Mouse (Mus musculus) ES-Bruce4 (cell line): ENCODE measurements around the gene Cerk. TPM values are rescaled to one million over a fixed set of nuclear protein-coding genes. Genes with fewer than 3 reads are reported as not detected.
"Not testable (repeated sequence)": the region's sequence is repeated elsewhere in the genome, so short reads cannot be mapped to it uniquely, and the experiment has no call there.

ENCODE experiments used
- H3K27ac ChIP-seq: 2 replicates; pipeline ENCODE4 v1.5.1; 2012; ENCODE audit warnings: low read length, inconsistent platforms; ENCODE audit not compliant: insufficient read depth
- H3K27me3 ChIP-seq: 2 replicates; pipeline ENCODE4 v1.6.1; 2012; ENCODE audit warnings: mild to moderate bottlenecking, low read length, inconsistent platforms; ENCODE audit not compliant: control insufficient read depth, poor library complexity, insufficient read depth, severe bottlenecking
- H3K36me3 ChIP-seq: 2 replicates; pipeline ENCODE4 v1.6.1; 2012; ENCODE audit warnings: inconsistent platforms, mild to moderate bottlenecking, low read length, moderate library complexity; ENCODE audit not compliant: control insufficient read depth, poor library complexity, insufficient read depth, severe bottlenecking
- H3K4me1 ChIP-seq: one replicate; pipeline ENCODE4 v1.8.1; 2011; ENCODE audit warnings: low read length; ENCODE audit not compliant: control insufficient read depth, insufficient read depth
- H3K4me3 ChIP-seq: 2 replicates; pipeline ENCODE4 v1.5.1; 2011; ENCODE audit warnings: low read depth, mild to moderate bottlenecking, low read length
- H3K9ac ChIP-seq: 2 replicates; pipeline ENCODE4 v1.6.1; 2012; ENCODE audit warnings: low read depth, mild to moderate bottlenecking, inconsistent platforms; ENCODE audit not compliant: poor library complexity, severe bottlenecking
- H3K9me3 ChIP-seq: replicated peaks from 2 replicates; pipeline ENCODE4 v1.6.1; 2012; ENCODE audit warnings: mild to moderate bottlenecking, low read length, inconsistent platforms; ENCODE audit not compliant: control insufficient read depth, poor library complexity, insufficient read depth, severe bottlenecking
- CTCF ChIP-seq: IDR thresholded peaks from one replicate; pipeline ENCODE4 v1.8.1; 2011; ENCODE audit warnings: low read depth, low read length
- EP300 ChIP-seq: IDR thresholded peaks from 2 replicates; pipeline ENCODE4 v1.6.1; 2011; ENCODE audit warnings: low read depth, low read length; ENCODE audit not compliant: insufficient read depth
- POLR2A ChIP-seq: IDR thresholded peaks from one replicate; pipeline ENCODE4 v1.8.1; 2011; ENCODE audit warnings: low read length; ENCODE audit not compliant: insufficient read depth
- polyA plus RNA-seq: library from polyadenylated mRNA; stranded (reverse); fragments of >200 nt; gene quantifications from 2 replicates; pipeline ENCODE4 v1.2.4, GENCODE M21; 2011; ENCODE audit warnings: low read depth; ENCODE audit not compliant: missing spikeins, insufficient read depth, insufficient read length

The Cerk gene
- polyA plus RNA-seq, 1 experiment, result 5.5 TPM

DNA sequence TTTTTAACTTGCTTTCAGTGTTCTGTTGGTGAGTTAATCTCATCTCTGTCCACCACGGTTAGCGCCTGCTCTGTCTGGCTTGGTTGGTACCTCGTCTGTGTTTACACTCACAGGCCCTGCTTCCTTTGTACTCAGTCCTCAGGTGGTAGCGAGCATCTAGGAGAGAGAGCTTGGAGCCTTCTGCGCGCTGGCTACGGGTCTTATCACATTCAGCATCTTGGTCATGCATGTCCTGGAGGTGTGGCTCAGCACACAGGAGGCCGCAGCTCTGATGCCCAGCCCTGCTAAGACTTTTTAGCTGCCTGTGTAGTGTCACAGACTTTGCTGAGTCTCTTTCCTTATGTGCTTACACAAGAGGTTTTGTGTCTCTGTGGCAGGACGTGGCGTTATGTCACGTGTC, 43.7 kb upstream of the Cerk start:
- no peak overlapping the region for H3K9ac ChIP-seq
- H3K27ac ChIP-seq, result no peak overlapping the region
- H3K36me3 ChIP-seq, result no peaks in the 10 kb centered on the region
- no peaks in the 10 kb centered on the region for H3K4me1 ChIP-seq
- TF ChIP-seq CTCF (no peak), POLR2A (no peak), EP300 (no peak)
- no peak overlapping the region for H3K4me3 ChIP-seq
- no peaks in the 10 kb centered on the region for H3K27me3 ChIP-seq
- no peaks in the 10 kb centered on the region for H3K9me3 ChIP-seq

DNA sequence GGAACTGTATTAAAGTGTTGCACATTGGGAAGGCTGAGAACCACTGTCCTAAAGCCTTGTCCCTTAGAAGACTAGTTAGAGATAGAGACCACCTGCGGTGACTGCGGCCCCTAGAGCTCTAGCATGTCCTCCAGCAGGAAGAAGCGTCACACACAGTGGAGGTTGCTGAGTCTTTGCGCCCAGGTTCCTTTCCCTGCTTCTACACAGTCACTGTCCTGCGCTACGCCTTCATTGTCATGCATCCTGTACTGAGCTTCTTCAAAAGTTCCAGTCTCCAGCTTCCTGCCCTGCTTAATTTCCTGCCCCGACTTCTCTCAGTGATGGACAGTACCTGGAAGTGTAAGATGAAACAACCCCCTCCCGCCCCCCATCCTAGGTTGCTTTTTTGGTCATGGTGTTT, 43.1 kb upstream of the Cerk start:
- H3K27ac ChIP-seq, result no peak overlapping the region
- H3K9ac ChIP-seq, result no peak overlapping the region
- no peaks in the 10 kb centered on the region for H3K36me3 ChIP-seq
- no peaks in the 10 kb centered on the region for H3K9me3 ChIP-seq
- TF ChIP-seq CTCF (no peak), EP300 (no peak), POLR2A (no peak)
- H3K4me3 ChIP-seq, result no peak overlapping the region
- no peaks in the 10 kb centered on the region for H3K27me3 ChIP-seq
- no peaks in the 10 kb centered on the region for H3K4me1 ChIP-seq

DNA sequence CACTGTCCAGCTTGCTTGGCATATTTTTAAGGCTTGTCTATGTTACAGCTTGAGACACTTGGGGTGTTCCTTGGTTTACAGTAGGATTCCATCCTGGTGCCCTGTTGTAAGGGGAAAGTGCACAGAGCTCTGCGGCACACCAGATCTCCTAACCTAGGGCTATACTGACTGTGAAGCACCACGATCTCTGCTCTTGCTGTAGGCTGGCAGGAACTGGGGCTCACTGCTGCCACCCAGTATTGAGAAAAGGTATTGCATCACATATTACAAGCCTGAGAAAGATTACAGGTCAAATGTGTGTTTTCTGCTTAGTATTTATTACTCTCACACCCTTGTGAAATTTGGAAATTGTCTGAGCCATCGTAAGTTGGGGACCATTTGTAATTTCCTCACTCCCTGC, 42.2 kb upstream of the Cerk start:
- Histone ChIP-seq H3K4me1 (no peaks in the 10 kb centered on the region), H3K27me3 (no peaks in the 10 kb centered on the region), H3K36me3 (no peaks in the 10 kb centered on the region), H3K9me3 (no peaks in the 10 kb centered on the region), H3K27ac (no peak overlapping the region), H3K9ac (no peak overlapping the region), H3K4me3 (no peak overlapping the region)
- no peak for TF ChIP-seq POLR2A
- peak; percentile 58 for TF ChIP-seq CTCF
- no peak for TF ChIP-seq EP300

DNA sequence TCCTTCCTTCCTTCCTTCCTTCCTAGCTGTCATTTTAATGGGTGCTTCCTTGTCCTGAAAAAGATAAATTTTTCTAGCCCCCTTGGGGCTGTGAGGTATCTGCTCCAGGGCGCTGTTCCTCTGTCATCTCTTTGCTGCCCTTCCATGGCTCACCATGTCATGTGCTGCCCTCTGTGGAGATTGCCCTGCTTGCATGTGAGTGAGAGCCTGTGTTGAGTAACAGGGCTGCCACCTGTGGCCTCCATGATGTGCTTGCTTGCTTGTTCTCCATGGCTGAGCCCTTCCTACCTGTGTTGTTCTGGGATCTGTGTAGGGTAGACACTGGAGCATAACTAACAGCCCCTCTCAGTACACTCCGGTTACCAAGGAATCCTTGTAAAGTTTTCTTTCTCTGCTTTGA, 41.0 kb upstream of the Cerk start:
- Histone ChIP-seq H3K27me3 (no peaks in the 10 kb centered on the region), H3K4me3 (no peak overlapping the region), H3K27ac (no peak overlapping the region), H3K36me3 (no peaks in the 10 kb centered on the region), H3K4me1 (no peaks in the 10 kb centered on the region), H3K9ac (no peak overlapping the region), H3K9me3 (no peaks in the 10 kb centered on the region)
- TF ChIP-seq POLR2A, result no peak
- no peak for TF ChIP-seq CTCF
- no peak for TF ChIP-seq EP300

DNA sequence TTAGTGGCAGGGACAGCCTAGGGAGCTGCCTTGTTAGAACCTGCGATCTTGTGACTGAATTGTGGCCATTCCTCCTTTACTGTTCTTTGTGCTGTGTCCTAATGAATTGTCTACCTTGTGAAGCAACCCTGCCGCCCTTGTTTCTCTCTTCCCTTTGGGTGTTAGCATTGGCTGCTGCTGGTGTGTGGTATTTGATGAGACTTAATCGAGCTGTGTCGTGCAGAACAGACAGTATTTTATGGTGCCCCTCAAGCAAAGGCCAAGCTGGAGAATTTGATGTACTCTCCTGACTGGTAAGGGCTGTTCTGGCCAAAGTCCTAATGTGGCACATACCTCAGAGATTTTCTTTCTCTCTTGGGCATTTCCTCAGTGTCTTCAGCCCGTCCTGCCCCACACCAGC, 40.3 kb upstream of the Cerk start:
- no peak overlapping the region for H3K4me3 ChIP-seq
- no peaks in the 10 kb centered on the region for H3K36me3 ChIP-seq
- no peaks in the 10 kb centered on the region for H3K9me3 ChIP-seq
- no peaks in the 10 kb centered on the region for H3K27me3 ChIP-seq
- no peak for TF ChIP-seq CTCF
- no peak for TF ChIP-seq POLR2A
- no peak for TF ChIP-seq EP300
- no peak overlapping the region for H3K9ac ChIP-seq
- no peaks in the 10 kb centered on the region for H3K4me1 ChIP-seq
- H3K27ac ChIP-seq, result no peak overlapping the region

DNA sequence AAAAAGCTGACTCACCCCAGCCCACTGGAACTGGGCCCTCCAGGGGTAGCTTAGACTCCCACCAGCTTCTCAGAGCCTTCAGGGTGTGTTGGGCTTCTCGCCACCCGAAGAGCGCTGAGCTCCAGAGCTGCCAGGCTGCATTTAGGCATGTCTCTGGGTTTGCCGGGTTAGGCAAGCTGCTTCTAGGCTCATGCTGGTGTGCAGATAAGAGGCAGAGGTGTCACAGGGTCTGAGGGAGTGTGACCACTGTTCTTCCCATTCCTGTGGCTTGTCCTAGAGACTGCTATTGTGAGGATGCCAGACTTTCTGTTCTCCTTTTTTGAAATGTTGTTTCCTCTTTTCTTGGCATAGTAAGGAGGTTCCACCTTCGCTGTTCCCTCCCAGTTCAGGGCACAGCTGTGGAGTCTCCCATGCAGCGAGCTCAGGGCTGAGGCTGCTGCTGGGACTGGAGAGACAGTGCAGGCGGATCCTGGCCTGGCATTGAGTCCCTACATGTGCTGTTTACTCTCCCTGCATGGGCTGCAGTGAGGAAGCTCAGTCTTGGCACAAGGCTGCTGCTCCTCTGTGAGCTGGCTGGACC, 39.1 kb upstream of the Cerk start:
- H3K36me3 ChIP-seq, result no peaks in the 10 kb centered on the region
- no peaks in the 10 kb centered on the region for H3K27me3 ChIP-seq
- no peak overlapping the region for H3K27ac ChIP-seq
- no peaks in the 10 kb centered on the region for H3K9me3 ChIP-seq
- no peak overlapping the region for H3K4me3 ChIP-seq
- no peak for TF ChIP-seq POLR2A
- H3K4me1 ChIP-seq, result no peaks in the 10 kb centered on the region
- no peak overlapping the region for H3K9ac ChIP-seq

DNA sequence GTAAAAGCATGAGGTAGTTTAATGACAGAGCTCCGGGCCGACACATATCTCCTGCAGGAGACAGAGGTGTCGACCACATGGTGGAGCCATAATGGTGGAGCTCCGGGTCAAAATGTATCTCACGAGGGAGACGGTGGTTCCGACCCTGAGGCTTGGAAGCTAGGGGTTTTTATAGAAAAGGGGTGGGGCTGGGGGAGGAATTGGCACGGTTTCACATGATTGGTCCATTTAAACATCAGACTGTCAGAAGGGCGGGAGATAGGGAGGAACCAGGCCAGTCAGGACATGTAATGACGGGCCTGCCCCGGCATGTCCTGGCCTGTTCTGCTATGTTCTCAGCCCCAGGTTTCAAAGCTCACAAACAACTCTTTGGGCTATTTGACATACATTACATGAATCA, 36.0 kb upstream of the Cerk start:
- not testable (repeated sequence) for H3K27ac ChIP-seq, H3K4me3 ChIP-seq, H3K9ac ChIP-seq, H3K9me3 ChIP-seq, H3K4me1 ChIP-seq, H3K36me3 ChIP-seq, H3K27me3 ChIP-seq
